Mouse (Mus musculus) stomach, postnatal 0 days (tissue): ENCODE measurements around the gene D030056L22Rik.

ENCODE experiments used
- CTCF ChIP-seq: IDR thresholded peaks from 2 replicates; pipeline ENCODE4 v1.5.1; 2016; ENCODE audit warnings: antibody characterized with exemption, low read depth, mild to moderate bottlenecking, moderate library complexity
- EP300 ChIP-seq: optimal IDR thresholded peaks from 2 replicates; pipeline ENCODE3; 2016; ENCODE audit warnings: antibody characterized with exemption

DNA sequence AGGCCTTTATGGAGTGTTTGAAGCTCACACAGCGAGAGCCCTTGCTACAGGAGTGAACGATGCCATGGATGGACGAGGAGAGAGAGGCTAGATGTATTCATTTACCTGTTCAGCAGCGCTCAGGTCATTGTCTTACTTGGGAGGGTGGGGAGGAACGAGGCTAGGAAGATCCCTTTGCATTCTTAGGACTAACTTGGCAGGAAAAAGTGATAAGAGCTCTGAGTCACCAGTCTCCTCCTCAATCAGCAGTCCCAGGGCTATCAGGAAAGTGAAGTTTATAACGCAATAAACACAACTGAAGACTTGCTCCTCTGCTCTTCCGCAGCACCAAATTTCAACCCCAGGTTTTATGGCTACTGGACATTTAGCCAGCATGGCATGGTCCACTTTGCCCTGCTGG, 17.3 kb downstream of the D030056L22Rik start:
- TF ChIP-seq CTCF (no peak), EP300 (no peak)
